Mouse (Mus musculus): ENCODE results near the gene Hoxd11. TPM values are rescaled to one million over a fixed set of nuclear protein-coding genes. Genes with fewer than 3 reads are reported as not detected.

Hoxd11 gene
- polyA plus RNA-seq, 1 experiment from 2014 or later: not detected

- peak; percentile 62 for DNase-seq (ENCODE audit: low spot score)
- peaks cover 100% of the 10 kb centered on the region for H3K27me3 ChIP-seq (replicated peaks; ENCODE audit: low read depth, poor library complexity, severe bottlenecking)
- peaks cover 9% of the 10 kb centered on the region for H3K4me1 ChIP-seq
- H3K4me3 ChIP-seq: no peak overlapping the region
- no peak overlapping the region for H3K27ac ChIP-seq (replicated peaks)
- WGBS: under 1% methylated on average over 31 of the region's 31 CpGs
- no peaks in the 10 kb centered on the region for H3K9me3 ChIP-seq
- no peaks in the 10 kb centered on the region for H3K36me3 ChIP-seq (replicated peaks)
Observed at GRCm38 (mm10) chr2:74687698-74688555, 8.6 kb downstream of the Hoxd11 start.

- no peaks in the 10 kb centered on the region for H3K36me3 ChIP-seq (replicated peaks)
- peak; percentile 52 for DNase-seq (ENCODE audit: low spot score)
- H3K27me3 ChIP-seq (replicated peaks; ENCODE audit: low read depth, poor library complexity, severe bottlenecking): peaks cover 100% of the 10 kb centered on the region
- H3K9me3 ChIP-seq: no peaks in the 10 kb centered on the region
- H3K4me1 ChIP-seq: peaks cover 7% of the 10 kb centered on the region
- WGBS: 4% methylated on average over 12 of the region's 12 CpGs
- H3K4me3 ChIP-seq: no peak overlapping the region
- no peak overlapping the region for H3K27ac ChIP-seq (replicated peaks)
Observed at GRCm38 (mm10) chr2:74688795-74689573, 9.6 kb downstream of the Hoxd11 start.

GRCm38 (mm10) chr2:74689574-74690337 lies 10.4 kb downstream of the Hoxd11 start:
- Histone ChIP-seq H3K9me3 (no peaks in the 10 kb centered on the region), H3K4me3 (no peak overlapping the region), H3K27ac (replicated peaks) (no peak overlapping the region), H3K4me1 (peaks cover 7% of the 10 kb centered on the region), H3K36me3 (replicated peaks) (no peaks in the 10 kb centered on the region), H3K27me3 (replicated peaks; ENCODE audit: low read depth, poor library complexity, severe bottlenecking) (peaks cover 100% of the 10 kb centered on the region)
- peak; percentile 69 for DNase-seq (ENCODE audit: low spot score)
- under 1% methylated on average over 24 of the region's 24 CpGs for WGBS

- WGBS: 9% methylated on average over 8 of the region's 8 CpGs
- Histone ChIP-seq H3K36me3 (replicated peaks) (no peaks in the 10 kb centered on the region), H3K27ac (replicated peaks) (no peak overlapping the region), H3K27me3 (replicated peaks; ENCODE audit: low read depth, poor library complexity, severe bottlenecking) (peaks cover 100% of the 10 kb centered on the region), H3K9me3 (no peaks in the 10 kb centered on the region), H3K4me3 (no peak overlapping the region), H3K4me1 (peaks cover 7% of the 10 kb centered on the region)
- no peak for DNase-seq (ENCODE audit: low spot score)
Observed at GRCm38 (mm10) chr2:74690338-74690716, 11.0 kb downstream of the Hoxd11 start.

- under 1% methylated on average over 56 of the region's 56 CpGs for WGBS
- Histone ChIP-seq H3K9me3 (no peaks in the 10 kb centered on the region), H3K36me3 (replicated peaks) (no peaks in the 10 kb centered on the region), H3K27ac (replicated peaks) (no peak within 1 kb of the TSS), H3K4me1 (peaks cover 7% of the 10 kb centered on the region), H3K4me3 (peak within 1 kb of the TSS; percentile 42), H3K27me3 (replicated peaks; ENCODE audit: low read depth, poor library complexity, severe bottlenecking) (peaks cover 100% of the 10 kb centered on the region)
- peak; percentile 88 for DNase-seq (ENCODE audit: low spot score)
Observed at GRCm38 (mm10) chr2:74691022-74691951, 11.9 kb downstream of the Hoxd11 start, which contains the start of gene Hoxd10. TSS of gene Hoxd10 (plus strand) at chr2:74691924.

- WGBS: 3% methylated on average over 35 of the region's 35 CpGs
- Histone ChIP-seq H3K27ac (replicated peaks) (no peak overlapping the region), H3K27me3 (replicated peaks; ENCODE audit: low read depth, poor library complexity, severe bottlenecking) (peaks cover 100% of the 10 kb centered on the region), H3K4me1 (peaks cover 7% of the 10 kb centered on the region), H3K9me3 (no peaks in the 10 kb centered on the region), H3K4me3 (0 out of 2 replicates have a peak overlapping the region, but pooled peaks have one; percentile 42), H3K36me3 (replicated peaks) (no peaks in the 10 kb centered on the region)
- peak; percentile 44 for DNase-seq (ENCODE audit: low spot score)
Observed at GRCm38 (mm10) chr2:74691995-74692807, 12.8 kb downstream of the Hoxd11 start.

GRCm38 (mm10) chr2:74692808-74693431 lies 13.6 kb downstream of the Hoxd11 start:
- Histone ChIP-seq H3K9me3 (no peaks in the 10 kb centered on the region), H3K4me1 (peaks cover 13% of the 10 kb centered on the region), H3K27ac (replicated peaks) (no peak overlapping the region), H3K36me3 (replicated peaks) (no peaks in the 10 kb centered on the region), H3K27me3 (replicated peaks; ENCODE audit: low read depth, poor library complexity, severe bottlenecking) (peaks cover 100% of the 10 kb centered on the region), H3K4me3 (no peak overlapping the region)
- peak; percentile 53 for DNase-seq (ENCODE audit: low spot score)
- under 1% methylated on average over 20 of the region's 20 CpGs for WGBS

GRCm38 (mm10) chr2:74693432-74693827 lies 14.1 kb downstream of the Hoxd11 start:
- peak; percentile 31 for DNase-seq (ENCODE audit: low spot score)
- peaks cover 100% of the 10 kb centered on the region for H3K27me3 ChIP-seq (replicated peaks; ENCODE audit: low read depth, poor library complexity, severe bottlenecking)
- no peak overlapping the region for H3K4me3 ChIP-seq
- no peak overlapping the region for H3K27ac ChIP-seq (replicated peaks)
- H3K36me3 ChIP-seq (replicated peaks): no peaks in the 10 kb centered on the region
- peaks cover 18% of the 10 kb centered on the region for H3K4me1 ChIP-seq
- H3K9me3 ChIP-seq: no peaks in the 10 kb centered on the region
- 3% methylated on average over 4 of the region's 4 CpGs for WGBS

GRCm38 (mm10) chr2:74694066-74694465 lies 14.7 kb downstream of the Hoxd11 start:
- DNase-seq (ENCODE audit: low spot score): peak; percentile 69
- Histone ChIP-seq H3K27ac (replicated peaks) (no peak overlapping the region), H3K27me3 (replicated peaks; ENCODE audit: low read depth, poor library complexity, severe bottlenecking) (peaks cover 100% of the 10 kb centered on the region), H3K4me1 (peaks cover 21% of the 10 kb centered on the region), H3K9me3 (no peaks in the 10 kb centered on the region), H3K4me3 (no peak overlapping the region), H3K36me3 (replicated peaks) (no peaks in the 10 kb centered on the region)
- 2% methylated on average over 16 of the region's 16 CpGs for WGBS

- Histone ChIP-seq H3K27me3 (replicated peaks; ENCODE audit: low read depth, poor library complexity, severe bottlenecking) (peaks cover 100% of the 10 kb centered on the region), H3K36me3 (replicated peaks) (no peaks in the 10 kb centered on the region), H3K9me3 (no peaks in the 10 kb centered on the region), H3K4me1 (peaks cover 21% of the 10 kb centered on the region), H3K27ac (replicated peaks) (no peak overlapping the region), H3K4me3 (no peak overlapping the region)
- WGBS: 3% methylated on average over 1 of the region's 1 CpGs
- DNase-seq (ENCODE audit: low spot score): peak; percentile 17
Observed at GRCm38 (mm10) chr2:74695383-74695782, 16.0 kb downstream of the Hoxd11 start.

All from embryonic facial prominence, embryonic 10.5 days (tissue).